Mouse (Mus musculus) neural tube, embryonic 14.5 days (tissue): Measurements from ENCODE around the gene Fndc4. TPM values are rescaled to one million over a fixed set of nuclear protein-coding genes. Genes with fewer than 3 reads are reported as not detected.

Experiments
- ATAC-seq: fragments of 200-750 bp; cut with Nextera tagmentation; 2 replicates; pipeline ENCODE4 v1.8.0; 2017; ENCODE audit warnings: low read depth, mild to moderate bottlenecking, moderate TSS enrichment, moderate library complexity
- H3K27ac ChIP-seq: fragments of 300-500 bp; sonication (generic); 2 replicates; pipeline ENCODE4 v1.5.1; 2014; ENCODE audit warnings: low read depth, mild to moderate bottlenecking, control low read depth, low read length, moderate library complexity, mixed read lengths
- H3K27me3 ChIP-seq: fragments of 300-500 bp; sonication (generic); 2 replicates; pipeline ENCODE4 v1.6.1; 2014; ENCODE audit warnings: low read length; ENCODE audit not compliant: control insufficient read depth, insufficient read depth
- H3K36me3 ChIP-seq: fragments of 300-500 bp; sonication (generic); 2 replicates; pipeline ENCODE4 v1.6.1; 2014; ENCODE audit warnings: low read length, mixed read lengths; ENCODE audit not compliant: control insufficient read depth, insufficient read depth
- H3K4me1 ChIP-seq: fragments of 300-500 bp; sonication (generic); 2 replicates; pipeline ENCODE4 v1.6.1; 2014; ENCODE audit warnings: low read length; ENCODE audit not compliant: control insufficient read depth, insufficient read depth
- H3K4me2 ChIP-seq: fragments of 300-500 bp; sonication (generic); 2 replicates; pipeline ENCODE4 v1.6.1; 2014; ENCODE audit warnings: mild to moderate bottlenecking, low read depth, low read length, control low read depth
- H3K4me3 ChIP-seq: fragments of 300-500 bp; sonication (generic); 2 replicates; pipeline ENCODE4 v1.5.1; 2014; ENCODE audit warnings: low read depth, low read length, control low read depth, mixed read lengths
- H3K9ac ChIP-seq: fragments of 300-500 bp; sonication (generic); replicated peaks from 2 replicates; pipeline ENCODE4 v1.6.1; 2014; ENCODE audit warnings: low read depth, mild to moderate bottlenecking, control low read depth, low read length, mixed read lengths
- H3K9me3 ChIP-seq: fragments of 300-500 bp; sonication (generic); 2 replicates; pipeline ENCODE4 v1.6.1; 2016; ENCODE audit warnings: low read length; ENCODE audit not compliant: control insufficient read depth
- WGBS: fragments of 180-500 bp; shearing (Covaris S2); extraction: QIAGEN DNeasy Blood & Tissue Kit; methylation state at CpG from one replicate; pipeline ENCODE4 v1.1.7; 2014; 5-methylcytosine and 5-hydroxymethylcytosine counted together
- polyA plus RNA-seq: library from polyadenylated mRNA; unstranded; fragments of >200 nt; fragmentation: Nextera tagmentation; extraction: Ambion mirVana; gene quantifications from 2 replicates; pipeline ENCODE4 v1.2.1, GENCODE M21; 2014

Fndc4 gene
- polyA plus RNA-seq = 106 and 113 TPM in 2 replicates

DNA sequence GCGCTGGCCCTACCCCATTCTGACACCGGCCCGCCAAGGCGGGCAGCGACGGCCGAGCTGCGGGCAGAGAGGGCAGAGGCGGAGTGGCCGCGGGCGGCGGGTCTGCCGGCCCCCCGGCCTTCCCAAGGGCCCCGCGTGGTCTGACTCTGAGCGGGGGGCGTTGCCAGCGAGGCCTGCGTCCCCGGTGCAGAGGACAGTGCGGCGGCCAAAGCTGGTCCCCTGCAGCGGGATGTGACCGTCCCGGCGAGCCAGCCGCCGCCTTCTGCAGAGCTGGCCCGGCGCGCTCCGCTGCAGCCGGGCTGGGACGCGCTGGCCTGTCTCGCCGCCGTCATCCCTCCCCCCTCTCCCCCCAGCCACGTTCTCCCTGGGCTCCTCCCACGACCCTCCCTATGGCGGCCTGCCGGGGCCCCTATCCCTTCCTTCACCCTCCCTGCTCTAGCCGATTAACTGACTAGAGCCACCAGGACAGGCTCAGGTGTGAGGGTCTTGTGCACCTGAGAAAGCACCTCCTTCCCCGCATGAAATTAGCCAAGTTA, at the start of gene Fndc4:
TSS of gene Fndc4 (minus strand) at position 475 of the 536 bp plus-strand sequence.
- H3K4me2 ChIP-seq = peak within 1 kb of the TSS; percentile 95
- peak within 1 kb of the TSS; percentile 93 for H3K4me3 ChIP-seq
- no peaks in the 10 kb centered on the region for H3K9me3 ChIP-seq
- H3K36me3 ChIP-seq = peaks cover 12% of the 10 kb centered on the region
- H3K9ac ChIP-seq = peak within 1 kb of the TSS; percentile 97
- WGBS = 1% methylated on average over 18 of the region's 46 CpGs
- ATAC-seq = peak; percentile 81
- H3K27ac ChIP-seq = peak within 1 kb of the TSS; percentile 82
- H3K27me3 ChIP-seq = no peaks in the 10 kb centered on the region
- H3K4me1 ChIP-seq = peaks cover 16% of the 10 kb centered on the region

DNA sequence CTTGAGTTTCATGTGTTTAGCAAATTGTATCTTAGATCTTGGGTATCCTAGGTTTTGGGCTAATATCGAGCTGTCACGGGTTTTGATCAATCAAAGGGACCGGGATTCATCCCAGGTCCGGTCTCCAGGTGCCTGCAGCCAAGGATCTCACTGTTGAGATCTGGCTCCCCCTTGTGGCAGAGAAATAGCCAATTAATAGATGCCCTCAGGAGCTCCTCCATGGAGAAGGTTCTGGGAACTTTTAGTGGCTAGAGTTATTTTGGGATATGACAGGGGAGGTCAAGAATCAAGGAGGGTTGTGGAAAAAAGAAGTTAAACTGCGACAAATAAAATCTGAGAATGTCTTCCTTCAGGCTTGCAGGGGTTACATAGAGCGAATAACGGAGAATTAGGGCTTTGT, 32.4 kb upstream of the Fndc4 start:
- Histone ChIP-seq H3K27ac (no peak overlapping the region), H3K36me3 (no peaks in the 10 kb centered on the region), H3K9ac (no peak overlapping the region), H3K4me1 (no peaks in the 10 kb centered on the region), H3K4me2 (no peak overlapping the region), H3K4me3 (no peak overlapping the region), H3K27me3 (no peaks in the 10 kb centered on the region), H3K9me3 (no peaks in the 10 kb centered on the region)
- 38% methylated on average over 7 of the region's 7 CpGs for WGBS
- ATAC-seq = no peak

DNA sequence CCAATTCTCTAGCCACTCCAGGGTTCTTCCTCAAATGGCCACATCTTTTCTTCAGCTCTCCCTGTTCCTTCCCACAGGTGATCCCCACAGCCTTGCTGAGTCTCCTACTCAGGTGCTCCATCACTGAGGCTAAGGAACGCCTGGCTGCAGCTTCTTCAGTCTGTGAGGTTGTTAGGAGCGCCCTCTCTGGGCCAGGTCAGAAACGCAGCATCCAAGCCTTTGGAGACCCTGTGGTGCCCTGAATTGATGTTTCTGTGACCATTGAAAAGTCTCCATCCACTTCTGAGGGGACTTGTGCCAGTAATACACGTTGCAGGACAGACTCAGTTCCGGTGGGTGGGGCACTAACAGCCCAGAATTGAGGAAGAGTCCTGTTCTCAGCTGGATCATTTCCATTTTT, 31.0 kb upstream of the Fndc4 start:
- no peak for ATAC-seq
- H3K27me3 ChIP-seq = no peaks in the 10 kb centered on the region
- H3K9ac ChIP-seq = no peak overlapping the region
- no peaks in the 10 kb centered on the region for H3K9me3 ChIP-seq
- no peaks in the 10 kb centered on the region for H3K36me3 ChIP-seq
- H3K27ac ChIP-seq = no peak overlapping the region
- H3K4me1 ChIP-seq = no peaks in the 10 kb centered on the region
- WGBS = 16% methylated on average over 5 of the region's 5 CpGs
- no peak overlapping the region for H3K4me2 ChIP-seq
- H3K4me3 ChIP-seq = no peak overlapping the region

DNA sequence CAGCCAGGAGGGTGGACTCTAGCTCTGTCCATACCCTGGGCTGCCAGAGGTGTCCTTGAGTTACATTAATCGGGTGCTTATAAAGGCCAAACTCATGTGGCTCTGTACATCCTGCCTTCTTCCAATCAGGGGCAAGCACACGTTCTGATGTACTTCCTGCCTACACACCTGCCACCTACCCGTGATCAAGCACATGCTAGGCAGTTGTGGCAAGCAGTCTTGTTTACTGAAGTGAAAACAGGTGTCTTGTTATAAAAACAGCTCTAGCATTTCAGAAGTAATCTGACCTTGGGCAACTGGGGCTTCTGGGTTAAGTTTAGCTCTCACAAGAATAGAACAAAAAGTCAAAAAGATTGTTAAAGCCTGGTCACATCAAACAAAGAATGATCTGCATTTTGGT, 28.2 kb upstream of the Fndc4 start:
- ATAC-seq = no peak
- H3K4me1 ChIP-seq = no peaks in the 10 kb centered on the region
- no peak overlapping the region for H3K4me2 ChIP-seq
- no peak overlapping the region for H3K4me3 ChIP-seq
- H3K9me3 ChIP-seq = no peaks in the 10 kb centered on the region
- H3K36me3 ChIP-seq = no peaks in the 10 kb centered on the region
- no peak overlapping the region for H3K9ac ChIP-seq
- no peaks in the 10 kb centered on the region for H3K27me3 ChIP-seq
- 68% methylated on average over 3 of the region's 3 CpGs for WGBS
- no peak overlapping the region for H3K27ac ChIP-seq

DNA sequence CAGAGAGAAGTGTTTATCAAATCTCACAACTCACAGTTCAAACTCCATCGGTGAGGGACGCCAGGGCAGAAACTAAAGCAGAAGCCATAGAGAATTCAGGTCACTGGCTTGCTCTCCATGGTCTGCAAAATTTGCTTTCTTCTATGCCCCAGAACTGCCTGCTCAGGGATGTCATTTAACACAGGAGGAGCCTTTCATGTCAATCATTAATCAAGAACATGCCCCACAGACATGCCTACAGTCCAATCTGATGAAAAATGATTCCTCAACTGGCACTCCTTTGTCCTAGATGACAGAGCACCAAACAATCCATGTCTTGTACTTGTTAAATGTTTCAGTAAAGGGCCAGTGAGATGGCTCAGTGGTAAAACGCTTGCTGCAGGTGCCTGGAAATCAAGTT, 26.9 kb upstream of the Fndc4 start:
- no peak overlapping the region for H3K27ac ChIP-seq
- no peak overlapping the region for H3K4me2 ChIP-seq
- H3K4me3 ChIP-seq = no peak overlapping the region
- H3K27me3 ChIP-seq = no peaks in the 10 kb centered on the region
- H3K9ac ChIP-seq = no peak overlapping the region
- H3K36me3 ChIP-seq = no peaks in the 10 kb centered on the region
- 87% methylated on average over 3 of the region's 3 CpGs for WGBS
- no peak for ATAC-seq
- no peaks in the 10 kb centered on the region for H3K4me1 ChIP-seq
- no peaks in the 10 kb centered on the region for H3K9me3 ChIP-seq

DNA sequence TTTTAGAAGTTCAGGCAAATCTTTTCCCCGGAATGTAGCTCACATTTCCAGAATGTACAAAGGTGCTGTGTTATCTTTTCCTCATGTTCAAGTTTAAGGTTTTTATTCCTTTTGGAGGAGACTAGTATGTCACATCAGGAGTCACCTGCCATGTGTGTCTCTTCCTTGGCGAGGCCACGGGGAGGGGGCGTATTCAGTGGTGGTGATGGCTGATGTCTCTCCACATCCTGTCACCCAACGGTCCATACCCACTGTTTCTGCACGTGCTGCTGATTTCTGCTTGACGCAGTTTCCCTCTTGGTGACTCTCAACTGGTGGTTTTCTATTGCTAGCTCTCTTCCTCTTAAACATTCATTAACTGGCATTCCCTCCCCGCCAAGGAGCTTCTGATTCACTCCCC, 16.9 kb upstream of the Fndc4 start:
- no peaks in the 10 kb centered on the region for H3K9me3 ChIP-seq
- no peaks in the 10 kb centered on the region for H3K36me3 ChIP-seq
- no peak for ATAC-seq
- H3K27me3 ChIP-seq = no peaks in the 10 kb centered on the region
- 87% methylated on average over 8 of the region's 8 CpGs for WGBS
- H3K27ac ChIP-seq = no peak overlapping the region
- no peak overlapping the region for H3K4me2 ChIP-seq
- H3K4me1 ChIP-seq = no peaks in the 10 kb centered on the region
- H3K4me3 ChIP-seq = no peak overlapping the region
- H3K9ac ChIP-seq = no peak overlapping the region

DNA sequence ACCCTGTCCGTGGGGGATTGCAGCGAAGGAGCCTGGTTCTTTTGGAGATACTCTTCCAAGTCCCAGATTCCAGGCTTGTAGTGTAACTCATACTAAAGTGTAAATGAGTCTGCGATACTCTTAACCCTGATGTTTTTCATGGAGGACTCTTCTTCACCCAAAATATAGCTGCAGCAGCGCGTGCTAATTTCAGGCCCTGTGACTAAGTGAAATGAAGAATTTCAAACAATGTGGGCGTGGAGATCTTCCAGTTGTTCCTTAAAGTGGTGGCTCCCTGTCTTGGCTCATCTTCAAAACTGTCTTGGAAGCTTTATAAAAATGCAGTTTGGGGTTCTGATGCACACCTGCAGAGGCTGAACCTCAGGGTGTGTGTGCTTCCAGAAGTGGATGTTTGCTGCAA, 7.2 kb upstream of the Fndc4 start:
- WGBS = 92% methylated on average over 6 of the region's 6 CpGs
- H3K9ac ChIP-seq = no peak overlapping the region

DNA sequence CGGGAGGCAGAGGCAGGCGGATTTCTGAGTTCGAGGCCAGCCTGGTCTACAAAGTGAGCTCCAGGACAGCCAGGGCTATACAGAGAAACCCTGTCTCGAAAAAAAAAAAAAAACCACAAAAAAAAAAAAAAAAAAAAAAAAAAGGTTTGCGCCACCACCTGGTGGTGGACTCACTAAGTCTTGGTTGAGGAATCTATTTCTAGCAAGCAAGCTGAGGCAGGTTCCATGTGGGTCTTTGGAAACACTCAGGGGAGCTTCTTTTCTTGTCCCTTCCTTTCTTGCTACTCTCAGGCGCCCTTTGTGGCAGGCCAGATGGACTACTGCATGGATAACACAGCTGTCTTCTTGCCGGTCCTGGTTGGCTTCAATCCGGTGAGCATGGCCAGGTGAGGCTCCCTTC, 6.0 kb upstream of the Fndc4 start:
- H3K4me2 ChIP-seq = no peak overlapping the region
- no peaks in the 10 kb centered on the region for H3K9me3 ChIP-seq
- H3K27ac ChIP-seq = no peak overlapping the region
- no peak overlapping the region for H3K4me3 ChIP-seq
- H3K9ac ChIP-seq = no peak overlapping the region
- H3K27me3 ChIP-seq = no peaks in the 10 kb centered on the region
- ATAC-seq = no peak
- WGBS = 71% methylated on average over 8 of the region's 8 CpGs
- no peaks in the 10 kb centered on the region for H3K4me1 ChIP-seq
- H3K36me3 ChIP-seq = no peaks in the 10 kb centered on the region

More for the DNA sequence above, 7.2 kb upstream of the Fndc4 start:
- Histone ChIP-seq H3K27ac (no peak overlapping the region), H3K4me3 (no peak overlapping the region), H3K4me2 (no peak overlapping the region), H3K9me3 (no peaks in the 10 kb centered on the region), H3K4me1 (no peaks in the 10 kb centered on the region), H3K36me3 (no peaks in the 10 kb centered on the region), H3K27me3 (no peaks in the 10 kb centered on the region)
- ATAC-seq = no peak

DNA sequence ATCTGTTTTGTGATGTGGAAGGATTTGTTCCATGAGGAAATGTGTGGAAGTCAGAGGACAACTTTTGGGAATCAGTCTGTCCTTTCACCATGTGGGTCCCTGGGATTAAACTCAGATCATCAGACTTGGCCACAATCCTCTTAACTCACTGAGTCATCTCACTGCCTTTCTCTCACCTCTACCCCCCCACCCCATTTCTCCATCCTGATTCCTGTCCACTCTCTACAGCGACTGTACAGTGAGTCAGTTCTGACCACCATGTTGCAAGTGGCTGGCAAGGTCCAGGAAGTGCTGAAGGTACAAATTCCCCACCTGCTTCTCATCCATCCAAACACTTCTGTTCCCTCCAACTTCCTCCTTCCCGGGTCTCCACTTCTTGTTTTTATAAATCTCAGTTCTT, 2.6 kb upstream of the Fndc4 start:
- WGBS = 72% methylated on average over 2 of the region's 2 CpGs
- no peaks in the 10 kb centered on the region for H3K27me3 ChIP-seq
- H3K4me1 ChIP-seq = peaks cover 13% of the 10 kb centered on the region
- H3K27ac ChIP-seq = no peak overlapping the region
- no peak overlapping the region for H3K9ac ChIP-seq
- H3K4me2 ChIP-seq = no peak overlapping the region
- H3K9me3 ChIP-seq = no peaks in the 10 kb centered on the region
- ATAC-seq = no peak
- no peak overlapping the region for H3K4me3 ChIP-seq
- peaks cover 3% of the 10 kb centered on the region for H3K36me3 ChIP-seq
